ENCODE assay signal across 19 mouse cellular contexts in the genomic region with DNA sequence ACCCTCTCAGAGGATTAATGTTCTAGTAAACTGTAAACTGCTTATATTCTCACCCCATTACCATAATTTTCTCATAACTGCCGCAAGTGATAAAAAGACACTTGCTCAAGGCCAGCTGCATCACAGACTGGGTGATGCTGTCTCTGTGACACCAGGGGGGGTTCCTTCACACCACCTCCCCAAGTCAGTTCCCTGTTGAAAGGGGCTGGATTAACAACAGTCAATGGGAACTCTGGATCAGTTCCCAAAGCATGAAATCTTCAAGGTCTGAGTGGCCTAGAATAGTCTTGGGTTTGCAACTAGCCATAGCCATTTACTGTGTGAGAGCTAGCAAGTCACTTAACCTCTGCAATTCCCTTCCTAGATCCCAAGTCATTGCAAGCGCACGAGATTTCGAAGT.
DNase-seq lines count a peak whose midpoint lies in the region; ATAC-seq and TF ChIP-seq lines count a peak whose summit lies in the region.
"Had no signal": no experiment of that assay in that cellular context is flagged by ENCODE, and none has a peak within 500 bp of the region (broad histone marks: within the 10 kb centered on the region; RNA-seq: fewer than 3 reads in every experiment).

No protein-coding gene starts in this region.

- TF ChIP-seq POLR2A in CH12.LX (IDR thresholded peaks at IDR 0.05; ENCODE audit: low read depth, low read length) = no peak

- TF ChIP-seq EP300 in lung, postnatal 0 days (IDR thresholded peaks at IDR 0.05) = no peak
- no peak for TF ChIP-seq EP300 in CH12.LX (IDR thresholded peaks at IDR 0.05; ENCODE audit: low read length)

- 66% methylated on average over 4 of the region's 4 CpGs for WGBS in forebrain, embryonic 14.5 days
- WGBS in forebrain, embryonic 10.5 days = 94% methylated on average over 4 of the region's 4 CpGs
- WGBS in lung, postnatal 0 days = 90% methylated on average over 4 of the region's 4 CpGs
- WGBS in forebrain, postnatal 0 days = 56% methylated on average over 4 of the region's 4 CpGs
- 84% methylated on average over 4 of the region's 4 CpGs for WGBS in intestine, embryonic 16.5 days

- TF ChIP-seq RAD21 in CH12.LX (IDR thresholded peaks at IDR 0.05; ENCODE audit: low read depth, low read length) = peak; percentile 47

- in situ Hi-C loops in CH12.LX (cut with MboI; ENCODE audit: low pct_ligation_motif_present, low pct_unique_long_range_greater_than_20kb, low sequenced_read_pairs) = no loop called here

- no peak overlapping the region; the same call in 1 of the 2 replicates for H3K27ac ChIP-seq in forebrain, embryonic 14.5 days (ENCODE audit: low read depth, low read length)
- H3K27ac ChIP-seq in forebrain, embryonic 10.5 days = no peak overlapping the region
- no peak overlapping the region for H3K27ac ChIP-seq in lung, postnatal 0 days (ENCODE audit: low read length)
- no peak overlapping the region for H3K27ac ChIP-seq in CH12.LX (ENCODE audit: insufficient read depth, low read depth)
- H3K27ac ChIP-seq in forebrain, postnatal 0 days (ENCODE audit: low read depth, low read length) = no peak overlapping the region
- H3K27ac ChIP-seq in intestine, embryonic 16.5 days (ENCODE audit: low read length) = no peak overlapping the region
- H3K27ac ChIP-seq: embryonic facial prominence, embryonic 10.5 days; heart, adult 2 months; heart, embryonic 15.5 days; hindbrain, embryonic 14.5 days had no signal

- H3K79me2 ChIP-seq in CH12.LX (replicated peaks; ENCODE audit: control insufficient read depth, extremely low read depth, insufficient read depth, poor library complexity, severe bottlenecking) = no peaks in the 10 kb centered on the region

- TF ChIP-seq CTCF in lung, postnatal 0 days (IDR thresholded peaks at IDR 0.05) = no peak
- TF ChIP-seq CTCF in CH12.LX (conservative IDR thresholded peaks at IDR 0.05 in 1 of 2, IDR thresholded peaks at IDR 0.05 in 1 of 2; ENCODE audit: low read depth in 2 of 2, low read length in 2 of 2) = peak in 1 of 2 experiments; percentile 64; a peak in 2 of 4 replicates
- no peak for TF ChIP-seq CTCF in forebrain, postnatal 0 days (IDR thresholded peaks at IDR 0.05; ENCODE audit: low read depth)

- peaks cover 14% of the 10 kb centered on the region for H3K4me1 ChIP-seq in forebrain, embryonic 14.5 days (ENCODE audit: control insufficient read depth, insufficient read depth, low read length)
- H3K4me1 ChIP-seq in forebrain, embryonic 10.5 days = peaks cover 12% of the 10 kb centered on the region
- H3K4me1 ChIP-seq in lung, postnatal 0 days (ENCODE audit: insufficient read depth, low read depth, low read length) = no peaks in the 10 kb centered on the region
- H3K4me1 ChIP-seq in CH12.LX (ENCODE audit: control insufficient read depth in 1 of 2, insufficient read depth in 2 of 2) = 0 out of 4 replicates have a peak, but pooled peaks cover 0 to 3% of the 10 kb centered on the region in 2 experiments
- no peaks in the 10 kb centered on the region for H3K4me1 ChIP-seq in forebrain, postnatal 0 days (ENCODE audit: insufficient read depth)
- H3K4me1 ChIP-seq in intestine, embryonic 16.5 days (ENCODE audit: control insufficient read depth, insufficient read depth, low read length) = no peaks in the 10 kb centered on the region
- H3K4me1 ChIP-seq: embryonic facial prominence, embryonic 10.5 days; heart, embryonic 15.5 days had no signal

- H3K27me3 ChIP-seq in forebrain, embryonic 14.5 days (replicated peaks; ENCODE audit: control insufficient read depth, insufficient read depth, low read length) = no peaks in the 10 kb centered on the region
- no peaks in the 10 kb centered on the region; the same call in 1 of the 2 replicates for H3K27me3 ChIP-seq in forebrain, embryonic 10.5 days (ENCODE audit: poor library complexity, severe bottlenecking)
- H3K27me3 ChIP-seq in lung, postnatal 0 days (replicated peaks; ENCODE audit: insufficient read depth, low read length) = no peaks in the 10 kb centered on the region
- H3K27me3 ChIP-seq in CH12.LX (replicated peaks) = no peaks in the 10 kb centered on the region
- no peaks in the 10 kb centered on the region for H3K27me3 ChIP-seq in forebrain, postnatal 0 days (ENCODE audit: insufficient read depth, low read length)
- no peaks in the 10 kb centered on the region for H3K27me3 ChIP-seq in intestine, embryonic 16.5 days (replicated peaks; ENCODE audit: control insufficient read depth, insufficient read depth, low read length)
- H3K27me3 ChIP-seq: heart, embryonic 15.5 days had no signal

- no peak overlapping the region for H3K4me2 ChIP-seq in forebrain, embryonic 14.5 days (ENCODE audit: low read length)
- H3K4me2 ChIP-seq in lung, postnatal 0 days (replicated peaks; ENCODE audit: low read depth, low read length) = no peak overlapping the region
- H3K4me2 ChIP-seq in CH12.LX (ENCODE audit: insufficient read depth, low read depth, poor library complexity, severe bottlenecking) = no peak overlapping the region
- no peak overlapping the region for H3K4me2 ChIP-seq in forebrain, postnatal 0 days (ENCODE audit: low read depth)
- no peak overlapping the region for H3K4me2 ChIP-seq in intestine, embryonic 16.5 days (ENCODE audit: low read depth, low read length)
- H3K4me2 ChIP-seq: heart, embryonic 11.5 days; heart, embryonic 15.5 days; hindbrain, embryonic 14.5 days had no signal

- dilution Hi-C loops in CH12.LX (cut with MboI; ENCODE audit: extremely low pct_ligation_motif_present, extremely low pct_unique_long_range_greater_than_20kb, low sequenced_read_pairs) = no loop called here

- H3K9me3 ChIP-seq in forebrain, embryonic 14.5 days (replicated peaks; ENCODE audit: control insufficient read depth, low read length) = no peaks in the 10 kb centered on the region
- no peaks in the 10 kb centered on the region for H3K9me3 ChIP-seq in forebrain, embryonic 10.5 days
- H3K9me3 ChIP-seq in lung, postnatal 0 days (ENCODE audit: low read length) = no peaks in the 10 kb centered on the region
- no peaks in the 10 kb centered on the region for H3K9me3 ChIP-seq in CH12.LX (replicated peaks; ENCODE audit: low read length)
- H3K9me3 ChIP-seq in forebrain, postnatal 0 days (ENCODE audit: low read length) = no peaks in the 10 kb centered on the region
- H3K9me3 ChIP-seq in intestine, embryonic 16.5 days (ENCODE audit: control insufficient read depth, low read length) = no peaks in the 10 kb centered on the region
- H3K9me3 ChIP-seq: embryonic facial prominence, embryonic 10.5 days; heart, embryonic 15.5 days had no signal

- ATAC-seq in forebrain, embryonic 14.5 days = peak; percentile 42; the same call in 1 of the 2 replicates
- ATAC-seq in lung, postnatal 0 days = peak; percentile 32; the same call in 1 of the 2 replicates
- peak; percentile 27; the same call in 1 of the 2 replicates for ATAC-seq in forebrain, postnatal 0 days
- no peak for ATAC-seq in intestine, embryonic 16.5 days
- ATAC-seq: activated CD4-positive, CD25-positive, alpha-beta regulatory T cell, adult 4 months; Patski had no signal

- no peak overlapping the region for H3K9ac ChIP-seq in forebrain, embryonic 14.5 days (ENCODE audit: low read length)
- no peak overlapping the region for H3K9ac ChIP-seq in lung, postnatal 0 days (replicated peaks; ENCODE audit: low read depth)
- H3K9ac ChIP-seq in CH12.LX (ENCODE audit: insufficient read depth, low read depth) = no peak overlapping the region
- H3K9ac ChIP-seq in forebrain, postnatal 0 days = no peak overlapping the region
- H3K9ac ChIP-seq in intestine, embryonic 16.5 days (ENCODE audit: low read depth, low read length) = no peak overlapping the region
- H3K9ac ChIP-seq: heart, embryonic 15.5 days; hindbrain, embryonic 14.5 days had no signal

- peak; percentile 32 for DNase-seq in forebrain, embryonic 14.5 days (ENCODE audit: low spot score)
- DNase-seq in forebrain, embryonic 10.5 days (ENCODE audit: extremely low spot score, low spot score) = no peak
- DNase-seq in lung, postnatal 0 days (ENCODE audit: low spot score) = peak; percentile 5
- no peak for DNase-seq in lung, postnatal 36 days
- peak; percentile 7 for DNase-seq in CH12.LX (ENCODE audit: extremely low read depth)
- DNase-seq in forebrain, postnatal 0 days = no peak
- DNase-seq: adrenal gland, postnatal 14 days; cerebellum, adult 2 months; cerebellum, postnatal 10 days; gastrocnemius, postnatal 14 days; heart, adult 2 months; heart, postnatal 14 days had no signal

- H3K4me3 ChIP-seq in forebrain, embryonic 14.5 days (ENCODE audit: low read depth, low read length) = no peak overlapping the region
- no peak overlapping the region for H3K4me3 ChIP-seq in forebrain, embryonic 10.5 days
- no peak overlapping the region for H3K4me3 ChIP-seq in lung, postnatal 0 days (ENCODE audit: low read depth, low read length)
- no peak overlapping the region for H3K4me3 ChIP-seq in CH12.LX (replicated peaks in 1 of 3; ENCODE audit: low read depth in 2 of 3, low read length in 2 of 3, poor library complexity in 1 of 3)
- no peak overlapping the region for H3K4me3 ChIP-seq in forebrain, postnatal 0 days (ENCODE audit: low read depth, low read length)
- H3K4me3 ChIP-seq in intestine, embryonic 16.5 days (ENCODE audit: low read length) = no peak overlapping the region
- H3K4me3 ChIP-seq: embryonic facial prominence, embryonic 10.5 days; heart, adult 2 months; heart, embryonic 15.5 days had no signal

- no peaks in the 10 kb centered on the region for H3K36me3 ChIP-seq in forebrain, embryonic 14.5 days (ENCODE audit: control insufficient read depth, insufficient read depth, low read length)
- H3K36me3 ChIP-seq in forebrain, embryonic 10.5 days (replicated peaks) = no peaks in the 10 kb centered on the region
- no peaks in the 10 kb centered on the region for H3K36me3 ChIP-seq in lung, postnatal 0 days (ENCODE audit: insufficient read depth, low read length)
- H3K36me3 ChIP-seq in CH12.LX (replicated peaks in 1 of 2; ENCODE audit: control insufficient read depth in 1 of 2, insufficient read depth in 1 of 2, low read length in 1 of 2) = no peaks in the 10 kb centered on the region
- no peaks in the 10 kb centered on the region for H3K36me3 ChIP-seq in forebrain, postnatal 0 days (ENCODE audit: insufficient read depth)
- H3K36me3 ChIP-seq in intestine, embryonic 16.5 days (ENCODE audit: control insufficient read depth, insufficient read depth, low read length) = no peaks in the 10 kb centered on the region
- H3K36me3 ChIP-seq: embryonic facial prominence, embryonic 10.5 days; heart, embryonic 15.5 days had no signal

TF ChIP-seq in CH12.LX, 34 proteins besides CTCF, POLR2A, EP300 and RAD21:
- TF ChIP-seq TBP (conservative IDR thresholded peaks at IDR 0.05; ENCODE audit: low read depth, low read length) (no peak), SMC3 (IDR thresholded peaks at IDR 0.05; ENCODE audit: low read depth, low read length) (peak; percentile 65)

Comparison
In these comparisons a context has a peak if more than half of its experiments do, and no peak if none do; other contexts are left out.
1. DNase-seq: peak in forebrain, embryonic 14.5 days (single experiment), lung, postnatal 0 days (single experiment) and CH12.LX (single experiment); none in forebrain, embryonic 10.5 days (single experiment), lung, postnatal 36 days (single experiment) and forebrain, postnatal 0 days (single experiment).